Mouse (Mus musculus): ENCODE results near the gene Prss30. TPM values are rescaled to one million over a fixed set of nuclear protein-coding genes. Genes with fewer than 3 reads are reported as not detected.

Gene Prss30
- total RNA-seq, 2 experiments from 2014 or later: 0.32 TPM; not detected in 1

DNA sequence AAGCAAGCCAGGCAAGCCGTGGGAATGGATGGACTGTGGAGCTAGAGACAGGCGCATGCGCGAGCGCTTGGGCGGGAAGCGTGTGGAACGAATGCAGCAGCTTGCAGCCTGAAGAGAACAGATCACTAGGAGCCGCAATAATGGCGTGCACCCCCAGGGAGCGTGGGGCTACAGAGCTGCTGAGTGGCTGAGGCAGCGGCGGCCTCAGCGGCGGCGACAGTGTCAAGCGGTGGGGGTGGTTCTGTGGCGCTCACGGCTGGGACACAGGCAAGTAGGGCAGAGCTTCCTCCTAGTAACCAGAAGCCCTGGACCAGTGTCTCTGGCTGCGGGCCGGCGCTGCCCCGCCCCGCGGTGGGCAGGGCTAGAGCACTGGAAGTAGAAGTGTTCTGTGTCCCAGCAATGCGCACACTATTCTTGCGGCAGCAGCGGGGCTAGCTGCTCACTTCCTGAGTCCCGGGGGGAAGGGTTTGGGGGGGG is 55.8 kb downstream of the Prss30 start:
- peak; percentile 84 to 91 for DNase-seq (ENCODE audit: low spot score in 2 of 2)
- TF ChIP-seq CTCF (conservative IDR thresholded peaks at IDR 0.05): peak; percentile 55
- H3K4me3 ChIP-seq: peak overlapping the region; percentile 71
- H3K27ac ChIP-seq: peak overlapping the region; percentile 90

Small RNA genes within 50 kb of the gene (microRNA-seq; reads per million reads assigned to microRNA genes)
- gene Gm27700: 0 reads per million in 2 experiments

Other genes starting within 250 kb of the Prss30 start
- 10 to 100 TPM; 46.2 to 48.3 TPM for gene Paqr4, start 239.7 kb downstream of the Prss30 start, total RNA-seq (2021)
- gene Kremen2, start 234.7 kb downstream of the Prss30 start, total RNA-seq (2021): under 1 TPM; 0.23 to 0.32 TPM
- 100 to 1,000 TPM; 310 to 345 TPM for gene Flywch1, start 209.0 kb downstream of the Prss30 start, total RNA-seq (2021)
- gene Flywch2, start 194.5 kb downstream of the Prss30 start, total RNA-seq (2021): 10 to 100 TPM; 10.6 to 12.3 TPM
- gene Srrm2, start 190.0 kb downstream of the Prss30 start, total RNA-seq (2021): 100 to 1,000 TPM; 613 to 663 TPM
- gene Elob, start 151.4 kb downstream of the Prss30 start, total RNA-seq (2021): 100 to 1,000 TPM; 332 to 341 TPM
- not detected for gene Prss33, start 144.5 kb downstream of the Prss30 start, total RNA-seq (2021)
- gene Prss32, start 136.7 kb downstream of the Prss30 start, total RNA-seq (2021): not detected
- gene Prss41, start 136.4 kb downstream of the Prss30 start, total RNA-seq (2021): 1 to 10 TPM; 1.9 to 2.2 TPM
- gene Prss21, start 112.5 kb downstream of the Prss30 start, total RNA-seq (2021): not detected
- gene Dcpp1, start 99.7 kb downstream of the Prss30 start, total RNA-seq (2021): not detected
- not detected for gene Dcpp2, start 99.7 kb downstream of the Prss30 start, total RNA-seq (2021)
- not detected for gene Dcpp3, start 63.1 kb downstream of the Prss30 start, total RNA-seq (2021)
- not detected for gene Sbp, start 38.9 kb downstream of the Prss30 start, total RNA-seq (2021)
- gene Sbpl, start 25.3 kb downstream of the Prss30 start, total RNA-seq (2021): not detected
- gene Prss22, start 17.5 kb upstream of the Prss30 start, total RNA-seq (2021): not detected
- gene Prss27, start 57.6 kb upstream of the Prss30 start, total RNA-seq (2021): not detected
- 10 to 100 TPM; 26.6 to 28.8 TPM for gene Kctd5, start 92.9 kb upstream of the Prss30 start, total RNA-seq (2021)
- gene Pdpk1, start 170.4 kb upstream of the Prss30 start, total RNA-seq (2021): 100 to 1,000 TPM in 1 of 2 experiments, 10 to 100 TPM in 1; 97.3 to 109 TPM
- gene Amdhd2, start 183.2 kb upstream of the Prss30 start, total RNA-seq (2021): 10 to 100 TPM; 43.1 to 45.3 TPM
- 1,000 to 10,000 TPM; 1,075 to 1,153 TPM for gene Atp6v0c, start 189.1 kb upstream of the Prss30 start, total RNA-seq (2021)
- gene Tbc1d24, start 225.0 kb upstream of the Prss30 start, total RNA-seq (2021): 10 to 100 TPM; 61.2 to 66.1 TPM
- gene Ntn3, start 229.0 kb upstream of the Prss30 start, total RNA-seq (2021): 1 to 10 TPM; 9.1 to 9.9 TPM
- gene Tedc2, start 240.3 kb upstream of the Prss30 start, total RNA-seq (2021): 1 to 10 TPM; 9.5 to 9.8 TPM